In genomic region chr6:50545412-50546043, GRCm38 (mm10) we compare ENCODE assay signal across 9 mouse cellular contexts. TPM values are rescaled to one million over a fixed set of nuclear protein-coding genes. Genes with fewer than 3 reads are reported as not detected.
DNase-seq lines count a peak whose midpoint lies in the region; ATAC-seq lines count a peak whose summit lies in the region.
"Had no signal": no experiment of that assay in that cellular context is flagged by ENCODE, and none has a peak within 500 bp of the region (broad histone marks: within the 10 kb centered on the region; RNA-seq: fewer than 3 reads in every experiment).

No protein-coding gene starts in this region.

- no peak for ATAC-seq in heart, embryonic 16.5 days (replicated peaks; ENCODE audit: extremely low read depth, insufficient read depth, low FRiP score)
- ATAC-seq in limb, embryonic 13.5 days (ENCODE audit: low FRiP score, low read depth) = 0 out of 2 replicates have a peak, but pooled peaks have one; percentile 59

- no peak overlapping the region for H3K27ac ChIP-seq in heart, embryonic 16.5 days (ENCODE audit: low read length)
- no peak overlapping the region for H3K27ac ChIP-seq in limb, embryonic 13.5 days
- H3K27ac ChIP-seq: embryonic facial prominence, embryonic 12.5 days had no signal

- 0 out of 2 replicates have a peak, but pooled peaks cover 3% of the 10 kb centered on the region for H3K4me1 ChIP-seq in heart, embryonic 16.5 days (ENCODE audit: control insufficient read depth, insufficient read depth, low read length)
- 0 out of 2 replicates have a peak, but pooled peaks cover 3% of the 10 kb centered on the region for H3K4me1 ChIP-seq in limb, embryonic 13.5 days
- H3K4me1 ChIP-seq: embryonic facial prominence, embryonic 12.5 days had no signal

- H3K4me3 ChIP-seq in heart, embryonic 16.5 days (ENCODE audit: low read length) = no peak overlapping the region
- no peak overlapping the region for H3K4me3 ChIP-seq in limb, embryonic 13.5 days
- H3K4me3 ChIP-seq: embryonic facial prominence, embryonic 12.5 days had no signal

- no peaks in the 10 kb centered on the region; the same call in 1 of the 2 replicates for H3K9me3 ChIP-seq in heart, embryonic 16.5 days (replicated peaks; ENCODE audit: control insufficient read depth, low read length)
- no peaks in the 10 kb centered on the region for H3K9me3 ChIP-seq in limb, embryonic 13.5 days
- H3K9me3 ChIP-seq: embryonic facial prominence, embryonic 12.5 days had no signal

- no peak overlapping the region for H3K9ac ChIP-seq in heart, embryonic 16.5 days (ENCODE audit: low read length)
- H3K9ac ChIP-seq in limb, embryonic 13.5 days = no peak overlapping the region
- H3K9ac ChIP-seq: embryonic facial prominence, embryonic 12.5 days had no signal

- peak overlapping the region; percentile 42 for H3K4me2 ChIP-seq in heart, embryonic 16.5 days (ENCODE audit: low read depth, low read length)
- peak overlapping the region; percentile 30; the same call in 1 of the 2 replicates for H3K4me2 ChIP-seq in limb, embryonic 13.5 days (replicated peaks)
- H3K4me2 ChIP-seq: embryonic facial prominence, embryonic 12.5 days had no signal

- H3K36me3 ChIP-seq in heart, embryonic 16.5 days (ENCODE audit: control insufficient read depth, insufficient read depth) = no peaks in the 10 kb centered on the region
- no peaks in the 10 kb centered on the region for H3K36me3 ChIP-seq in limb, embryonic 13.5 days
- H3K36me3 ChIP-seq: embryonic facial prominence, embryonic 12.5 days had no signal

- DNase-seq in layer of hippocampus, adult 11-12 months (ENCODE audit: low spot score) = peak; percentile 43
- no peak for DNase-seq in layer of hippocampus, adult 9-11 months
- peak; percentile 65 for DNase-seq in ES-CJ7 (ENCODE audit: low read depth, low spot score)
- DNase-seq in cerebellum, adult 9-10 months = peak; percentile 50
- DNase-seq in monocyte, adult 2 months (ENCODE audit: low read depth in 1 of 2, low spot score in 2 of 2) = peak; percentile 39 to 60
- no peak for DNase-seq in frontal cortex, postnatal 14 days (ENCODE audit: low spot score in 2 of 2)

- 23% methylated on average over 10 of the region's 10 CpGs for WGBS in heart, embryonic 16.5 days
- 23% methylated on average over 10 of the region's 10 CpGs for WGBS in limb, embryonic 13.5 days

- H3K27me3 ChIP-seq in heart, embryonic 16.5 days (ENCODE audit: control insufficient read depth, insufficient read depth, low read length) = no peaks in the 10 kb centered on the region
- H3K27me3 ChIP-seq in limb, embryonic 13.5 days = no peaks in the 10 kb centered on the region
- H3K27me3 ChIP-seq: embryonic facial prominence, embryonic 12.5 days had no signal

RNA-seq across cellular contexts. Expression of gene Cycs, which starts 20.8 kb away (rescaled TPM):
- polyA plus RNA-seq in heart, embryonic 16.5 days (2015; fragmentation: Nextera tagmentation; extraction: Ambion mirVana) = 208 and 212 TPM in 2 replicates
- 60.7 and 63.7 TPM in 2 replicates for polyA plus RNA-seq in limb, embryonic 13.5 days (2015; fragmentation: Nextera tagmentation; extraction: Ambion mirVana)

RNA-seq across cellular contexts. Expression of gene 4921507P07Rik, which starts 50.9 kb away (rescaled TPM):
- 0.27 and 0.32 TPM in 2 replicates for polyA plus RNA-seq in heart, embryonic 16.5 days (2015; fragmentation: Nextera tagmentation; extraction: Ambion mirVana)
- polyA plus RNA-seq in limb, embryonic 13.5 days (2015; fragmentation: Nextera tagmentation; extraction: Ambion mirVana) = 0.81 and 0.87 TPM in 2 replicates

Comparison
In these comparisons a context has a peak if more than half of its experiments do, and no peak if none do; other contexts are left out.
1. DNase-seq: peak in layer of hippocampus, adult 11-12 months (single experiment), ES-CJ7 (single experiment), cerebellum, adult 9-10 months (single experiment) and monocyte, adult 2 months (2 of 2); none in layer of hippocampus, adult 9-11 months (single experiment) and frontal cortex, postnatal 14 days (0 of 2).